Mouse (Mus musculus): ENCODE results near the gene Eng. TPM values are rescaled to one million over a fixed set of nuclear protein-coding genes. Genes with fewer than 3 reads are reported as not detected.

Eng gene
- total and polyA plus RNA-seq, 3 experiments = 0.08 to 0.47 (median 0.13) TPM

GRCm38 (mm10) chr2:32682721-32683417 is 36.5 kb downstream of the Eng start:
- TF ChIP-seq TCF12 (IDR thresholded peaks at IDR 0.05; ENCODE audit: low read depth, low read length) = no peak
- no peak for TF ChIP-seq EP300 (IDR thresholded peaks at IDR 0.05; ENCODE audit: low read length)
- TF ChIP-seq RAD21 (IDR thresholded peaks at IDR 0.05; ENCODE audit: low read depth, low read length) = no peak
- no peak for TF ChIP-seq USF1 (IDR thresholded peaks at IDR 0.05; ENCODE audit: low read depth, low read length)
- no peak for TF ChIP-seq ZMIZ1 (IDR thresholded peaks at IDR 0.05; ENCODE audit: low read depth, low read length)
- no peak for TF ChIP-seq CTCF (conservative IDR thresholded peaks at IDR 0.05 in 1 of 2, IDR thresholded peaks at IDR 0.05 in 1 of 2; ENCODE audit: low read depth in 2 of 2, low read length in 2 of 2)
- TF ChIP-seq GABPA (IDR thresholded peaks at IDR 0.05; ENCODE audit: insufficient replicate concordance, low read depth, low read length) = no peak
- no peak for TF ChIP-seq ELF1 (IDR thresholded peaks at IDR 0.05; ENCODE audit: low read depth, low read length)
- TF ChIP-seq TBP (conservative IDR thresholded peaks at IDR 0.05; ENCODE audit: low read depth, low read length) = no peak
- TF ChIP-seq SIN3A (IDR thresholded peaks at IDR 0.05; ENCODE audit: low read length) = no peak
- no peak for TF ChIP-seq CHD2 (IDR thresholded peaks at IDR 0.05; ENCODE audit: low read length)
- TF ChIP-seq MAX (IDR thresholded peaks at IDR 0.05; ENCODE audit: low read length) = no peak
- TF ChIP-seq BHLHE40 (IDR thresholded peaks at IDR 0.05; ENCODE audit: low read depth, low read length) = no peak
- TF ChIP-seq PAX5 (IDR thresholded peaks at IDR 0.05; ENCODE audit: low read length) = no peak
- TF ChIP-seq ZC3H11A (IDR thresholded peaks at IDR 0.05; ENCODE audit: low read depth, low read length) = no peak
- no peak for TF ChIP-seq HCFC1 (IDR thresholded peaks at IDR 0.05; ENCODE audit: low read depth, low read length)
- no peak for TF ChIP-seq IRF4 (IDR thresholded peaks at IDR 0.05; ENCODE audit: low read depth, low read length)
- TF ChIP-seq NELFE (IDR thresholded peaks at IDR 0.05; ENCODE audit: low read depth, low read length) = no peak
- no peak for TF ChIP-seq JUND (conservative IDR thresholded peaks at IDR 0.05; ENCODE audit: low read depth, low read length)
- H3K9ac ChIP-seq (ENCODE audit: insufficient read depth, low read depth) = no peak overlapping the region
- no peaks in the 10 kb centered on the region for H3K9me3 ChIP-seq (replicated peaks; ENCODE audit: low read length)
- peaks cover 48 to 76% of the 10 kb centered on the region in 2 experiments for H3K36me3 ChIP-seq (replicated peaks in 1 of 2; ENCODE audit: control insufficient read depth in 1 of 2, insufficient read depth in 1 of 2, low read length in 1 of 2)
- no peaks in the 10 kb centered on the region for H3K27me3 ChIP-seq (replicated peaks)
- dilution Hi-C loops (cut with MboI; ENCODE audit: extremely low pct_ligation_motif_present, extremely low pct_unique_long_range_greater_than_20kb, low sequenced_read_pairs) = no loop called here
- no peak overlapping the region for H3K4me3 ChIP-seq (replicated peaks in 1 of 3; ENCODE audit: low read depth in 2 of 3, low read length in 2 of 3, poor library complexity in 1 of 3)
- no peak overlapping the region for H3K27ac ChIP-seq (ENCODE audit: insufficient read depth, low read depth)
- no peaks in the 10 kb centered on the region for H3K79me2 ChIP-seq (replicated peaks; ENCODE audit: control insufficient read depth, extremely low read depth, insufficient read depth, poor library complexity, severe bottlenecking)
- DNase-seq (ENCODE audit: extremely low read depth) = no peak
- in situ Hi-C loops (cut with MboI; ENCODE audit: low pct_ligation_motif_present, low pct_unique_long_range_greater_than_20kb, low sequenced_read_pairs) = loop anchor here (5.0 kb wide), 1 partner anchor 96 kb away; the partner anchor contains the start of gene St6galnac4
- H3K4me1 ChIP-seq (ENCODE audit: control insufficient read depth in 1 of 2, insufficient read depth in 2 of 2) = peaks cover 0 to 5% of the 10 kb centered on the region in 2 experiments; a peak in 2 of 4 replicates
- no peak overlapping the region for H3K4me2 ChIP-seq (ENCODE audit: insufficient read depth, low read depth, poor library complexity, severe bottlenecking)

GRCm38 (mm10) chr2:32683701-32684100 is 37.3 kb downstream of the Eng start:
- Histone ChIP-seq H3K36me3 (replicated peaks in 1 of 2; ENCODE audit: control insufficient read depth in 1 of 2, insufficient read depth in 1 of 2, low read length in 1 of 2) (peaks cover 56 to 84% of the 10 kb centered on the region in 2 experiments), H3K4me2 (ENCODE audit: insufficient read depth, low read depth, poor library complexity, severe bottlenecking) (no peak overlapping the region), H3K9ac (ENCODE audit: insufficient read depth, low read depth) (no peak overlapping the region), H3K27me3 (replicated peaks) (no peaks in the 10 kb centered on the region), H3K27ac (ENCODE audit: insufficient read depth, low read depth) (no peak overlapping the region), H3K9me3 (replicated peaks; ENCODE audit: low read length) (no peaks in the 10 kb centered on the region), H3K79me2 (replicated peaks; ENCODE audit: control insufficient read depth, extremely low read depth, insufficient read depth, poor library complexity, severe bottlenecking) (no peaks in the 10 kb centered on the region), H3K4me1 (ENCODE audit: control insufficient read depth in 1 of 2, insufficient read depth in 2 of 2) (peaks cover 0 to 5% of the 10 kb centered on the region in 2 experiments; a peak in 2 of 4 replicates), H3K4me3 (replicated peaks in 1 of 3; ENCODE audit: low read depth in 2 of 3, low read length in 2 of 3, poor library complexity in 1 of 3) (no peak overlapping the region)
- TF ChIP-seq MAFK (IDR thresholded peaks at IDR 0.05; ENCODE audit: insufficient replicate concordance, low read length) (no peak), MEF2A (IDR thresholded peaks at IDR 0.05; ENCODE audit: borderline replicate concordance, low read depth, low read length) (no peak), JUN (IDR thresholded peaks at IDR 0.05; ENCODE audit: insufficient read depth, low read depth, low read length) (no peak), NELFE (IDR thresholded peaks at IDR 0.05; ENCODE audit: low read depth, low read length) (no peak), CHD2 (IDR thresholded peaks at IDR 0.05; ENCODE audit: low read length) (no peak), BHLHE40 (IDR thresholded peaks at IDR 0.05; ENCODE audit: low read depth, low read length) (no peak), USF2 (conservative IDR thresholded peaks at IDR 0.05; ENCODE audit: low read depth, low read length) (no peak), TBP (conservative IDR thresholded peaks at IDR 0.05; ENCODE audit: low read depth, low read length) (no peak), SIN3A (IDR thresholded peaks at IDR 0.05; ENCODE audit: low read length) (no peak)
- dilution Hi-C loops (cut with MboI; ENCODE audit: extremely low pct_ligation_motif_present, extremely low pct_unique_long_range_greater_than_20kb, low sequenced_read_pairs) = no loop called here
- no peak for DNase-seq (ENCODE audit: extremely low read depth)
- in situ Hi-C loops (cut with MboI; ENCODE audit: low pct_ligation_motif_present, low pct_unique_long_range_greater_than_20kb, low sequenced_read_pairs) = loop anchor here (5.0 kb wide), 1 partner anchor 96 kb away; the partner anchor contains the start of gene St6galnac4
